Mouse (Mus musculus) heart, embryonic 14.5 days (tissue): ENCODE results near the gene Gm2696. TPM values are rescaled to one million over a fixed set of nuclear protein-coding genes. Genes with fewer than 3 reads are reported as not detected.

Source experiments
- ATAC-seq: fragments of 200-750 bp; cut with Nextera tagmentation; 2 replicates; pipeline ENCODE4 v1.8.0; 2017; ENCODE audit warnings: low read depth, moderate TSS enrichment; ENCODE audit not compliant: insufficient number of reproducible peaks, insufficient read depth, low FRiP score
- H3K27ac ChIP-seq, 2 experiments: fragments of 200-500 bp in 1 of 2; fragments of 300-500 bp in 1 of 2; sonication (generic) in 1 of 2; replicated peaks in 1 of 2; 2 replicates each; pipeline ENCODE4 v1.5.1; 2012 to 2014; ENCODE audit warnings: low read depth in 2 of 2, low read length in 2 of 2, control low read depth in 1 of 2, mild to moderate bottlenecking in 1 of 2, mixed read lengths in 1 of 2; ENCODE audit not compliant: control insufficient read depth in 1 of 2, insufficient read depth in 1 of 2
- H3K27me3 ChIP-seq: fragments of 300-500 bp; sonication (generic); 2 replicates; pipeline ENCODE4 v1.6.1; 2014; ENCODE audit warnings: mild to moderate bottlenecking, low read length, control low read depth; ENCODE audit not compliant: control insufficient read depth, insufficient read depth
- H3K36me3 ChIP-seq: fragments of 300-500 bp; sonication (generic); 2 replicates; pipeline ENCODE4 v1.6.1; 2014; ENCODE audit warnings: mild to moderate bottlenecking, control low read depth, low read length, mixed read lengths; ENCODE audit not compliant: control insufficient read depth, insufficient read depth
- H3K4me1 ChIP-seq, 2 experiments: fragments of 200-500 bp in 1 of 2; fragments of 300-500 bp in 1 of 2; sonication (generic) in 1 of 2; 2 replicates each; pipeline ENCODE4 v1.6.1; 2012 to 2014; ENCODE audit warnings: low read length in 2 of 2, control low read depth in 1 of 2, mixed read lengths in 1 of 2; ENCODE audit not compliant: control insufficient read depth in 2 of 2, insufficient read depth in 2 of 2
- H3K4me2 ChIP-seq: fragments of 300-500 bp; sonication (generic); 2 replicates; pipeline ENCODE4 v1.6.1; 2014; ENCODE audit warnings: mild to moderate bottlenecking, low read length
- H3K4me3 ChIP-seq, 2 experiments: fragments of 200-500 bp in 1 of 2; fragments of 300-500 bp in 1 of 2; sonication (generic) in 1 of 2; 2 replicates each; pipeline ENCODE4 v1.5.1; 2012 to 2014; ENCODE audit warnings: low read length in 2 of 2, mild to moderate bottlenecking in 2 of 2, control low read depth in 1 of 2, low read depth in 1 of 2, moderate library complexity in 1 of 2; ENCODE audit not compliant: control insufficient read depth in 1 of 2, insufficient read depth in 1 of 2
- H3K9ac ChIP-seq: fragments of 300-500 bp; sonication (generic); 2 replicates; pipeline ENCODE4 v1.6.1; 2014; ENCODE audit warnings: mild to moderate bottlenecking, low read length
- H3K9me3 ChIP-seq: fragments of 300-500 bp; sonication (generic); 2 replicates; pipeline ENCODE4 v1.6.1; 2016; ENCODE audit warnings: low read length, control low read depth; ENCODE audit not compliant: control insufficient read depth
- WGBS: fragments of 180-500 bp; shearing (Covaris S2); extraction: QIAGEN DNeasy Blood & Tissue Kit; methylation state at CpG from one replicate; pipeline ENCODE4 v1.1.7; 2014; 5-methylcytosine and 5-hydroxymethylcytosine counted together
- polyA plus RNA-seq: library from polyadenylated mRNA; unstranded; fragments of >200 nt; fragmentation: Nextera tagmentation; extraction: Ambion mirVana; gene quantifications from 2 replicates; pipeline ENCODE4 v1.2.1, GENCODE M21; 2014

Gene Gm2696
- polyA plus RNA-seq, 1 experiment from 2014 or later = not detected

DNA sequence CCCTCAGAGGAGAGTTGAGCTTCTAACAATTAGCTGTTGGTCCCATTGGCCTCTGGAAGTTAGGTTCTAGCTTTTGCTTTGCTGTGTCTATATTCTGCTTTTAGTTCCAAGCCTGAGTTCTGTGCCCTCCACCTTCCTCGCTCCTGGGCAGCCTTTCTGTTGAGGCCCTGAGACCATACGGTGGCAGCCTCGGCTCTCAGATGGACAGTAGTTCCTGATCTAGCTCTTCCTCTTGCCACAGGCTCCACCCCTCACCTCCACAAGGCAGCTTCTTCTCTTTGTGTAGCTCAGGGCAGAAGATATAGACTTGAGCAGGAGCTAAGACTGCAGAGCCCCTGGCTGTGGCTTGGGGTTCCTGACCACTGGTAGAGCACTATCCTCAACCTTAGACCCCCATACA is 65.8 kb downstream of the Gm2696 start:
- Histone ChIP-seq H3K9ac (no peak overlapping the region), H3K27me3 (no peaks in the 10 kb centered on the region), H3K9me3 (no peaks in the 10 kb centered on the region), H3K36me3 (no peaks in the 10 kb centered on the region), H3K27ac (no peak overlapping the region), H3K4me3 (no peak overlapping the region), H3K4me2 (no peak overlapping the region), H3K4me1 (no peaks in the 10 kb centered on the region)
- no peak for ATAC-seq
- 53% methylated on average over 3 of the region's 3 CpGs for WGBS

DNA sequence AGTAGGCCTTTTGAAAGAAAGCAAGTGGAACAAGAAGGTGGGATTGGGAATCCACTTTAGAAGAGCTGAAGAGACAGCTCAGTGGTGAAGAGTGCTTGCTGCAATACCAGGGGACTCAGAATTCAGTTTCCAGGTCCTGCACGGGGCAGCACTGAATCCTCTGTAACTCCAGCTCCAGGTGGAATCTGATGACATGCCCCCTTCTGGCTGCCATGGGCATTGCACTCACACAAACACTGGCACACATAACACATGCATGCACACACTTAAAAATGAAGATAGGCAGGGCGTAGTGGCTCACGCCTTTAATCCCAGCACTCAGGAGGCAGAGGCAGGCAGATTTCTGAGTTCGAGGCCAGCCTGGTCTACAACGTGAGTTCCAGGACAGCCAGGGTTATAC is 68.1 kb downstream of the Gm2696 start:
- H3K4me3 ChIP-seq = no peak overlapping the region
- 78% methylated on average over 5 of the region's 5 CpGs for WGBS
- H3K9ac ChIP-seq = no peak overlapping the region
- no peaks in the 10 kb centered on the region for H3K36me3 ChIP-seq
- no peaks in the 10 kb centered on the region for H3K27me3 ChIP-seq
- no peak overlapping the region for H3K27ac ChIP-seq
- no peaks in the 10 kb centered on the region for H3K9me3 ChIP-seq
- no peaks in the 10 kb centered on the region for H3K4me1 ChIP-seq
- H3K4me2 ChIP-seq = no peak overlapping the region
- no peak for ATAC-seq

Other genes starting within 250 kb of the Gm2696 start
- gene Pttg1ip, start 233.0 kb upstream of the Gm2696 start, polyA plus RNA-seq = 128 and 133 TPM in 2 replicates
- 144 and 156 TPM in 2 replicates for gene Sumo3, start 208.6 kb upstream of the Gm2696 start, polyA plus RNA-seq
- gene Gm49325, start 208.5 kb upstream of the Gm2696 start, polyA plus RNA-seq = 2.9 TPM in 1 of 2 replicates, not detected in the other
- 50.4 and 53.0 TPM in 2 replicates for gene Ube2g2, start 192.4 kb upstream of the Gm2696 start, polyA plus RNA-seq
- gene Tspear, start 128.1 kb upstream of the Gm2696 start, polyA plus RNA-seq = 0.09 TPM in 1 of 2 replicates, not detected in the other
- gene Gm19402, start 123.9 kb upstream of the Gm2696 start, polyA plus RNA-seq = not detected in 2 replicates
- not detected in 2 replicates for gene Gm9508, start 117.4 kb upstream of the Gm2696 start, polyA plus RNA-seq
- not detected in 2 replicates for gene Gm10272, start 108.1 kb upstream of the Gm2696 start, polyA plus RNA-seq
- gene Gm10024, start 103.2 kb upstream of the Gm2696 start, polyA plus RNA-seq = not detected in 2 replicates
- not detected in 2 replicates for gene Gm10142, start 98.9 kb upstream of the Gm2696 start, polyA plus RNA-seq
- gene Krtap12-1, start 94.1 kb upstream of the Gm2696 start, polyA plus RNA-seq = not detected in 2 replicates
- not detected in 2 replicates for gene Gm10100, start 88.2 kb upstream of the Gm2696 start, polyA plus RNA-seq
- not detected in 2 replicates for gene Gm18596, start 72.0 kb upstream of the Gm2696 start, polyA plus RNA-seq
- gene Gm9736, start 63.3 kb upstream of the Gm2696 start, polyA plus RNA-seq = not detected in 2 replicates
- not detected in 2 replicates for gene Gm3233, start 55.0 kb upstream of the Gm2696 start, polyA plus RNA-seq
- gene Gm3238, start 43.4 kb upstream of the Gm2696 start, polyA plus RNA-seq = not detected in 2 replicates
- gene Gm7138, start 37.7 kb upstream of the Gm2696 start, polyA plus RNA-seq = not detected in 2 replicates
- not detected in 2 replicates for gene Gm3250, start 32.1 kb upstream of the Gm2696 start, polyA plus RNA-seq
- gene Gm7137, start 26.5 kb upstream of the Gm2696 start, polyA plus RNA-seq = not detected in 2 replicates
- gene Gm9639, start 19.6 kb upstream of the Gm2696 start, polyA plus RNA-seq = not detected in 2 replicates
- gene Gm19668, start 15.5 kb upstream of the Gm2696 start, polyA plus RNA-seq = not detected in 2 replicates
- gene Gm9507, start 2.8 kb upstream of the Gm2696 start, polyA plus RNA-seq = not detected in 2 replicates
- not detected in 2 replicates for gene Krtap10-4, start 12.4 kb downstream of the Gm2696 start, polyA plus RNA-seq
- gene Krtap10-10, start 21.3 kb downstream of the Gm2696 start, polyA plus RNA-seq = not detected in 2 replicates
- not detected in 2 replicates for gene Gm36176, start 32.1 kb downstream of the Gm2696 start, polyA plus RNA-seq
- gene Gm10318, start 38.2 kb downstream of the Gm2696 start, polyA plus RNA-seq = not detected in 2 replicates
- not detected in 2 replicates for gene Gm3285, start 47.3 kb downstream of the Gm2696 start, polyA plus RNA-seq
- gene Lrrc3, start 87.9 kb downstream of the Gm2696 start, polyA plus RNA-seq = 1.2 and 1.3 TPM in 2 replicates
- gene Trpm2, start 155.9 kb downstream of the Gm2696 start, polyA plus RNA-seq = 0.07 and 0.51 TPM in 2 replicates
- gene 1810043G02Rik, start 163.8 kb downstream of the Gm2696 start, polyA plus RNA-seq = 18.6 and 21.1 TPM in 2 replicates
- 168 and 170 TPM in 2 replicates for gene Pfkl, start 195.4 kb downstream of the Gm2696 start, polyA plus RNA-seq
- gene Dnmt3l, start 227.3 kb downstream of the Gm2696 start, polyA plus RNA-seq = not detected in 2 replicates
- gene Aire, start 228.9 kb downstream of the Gm2696 start, polyA plus RNA-seq = 0.16 TPM in 1 of 2 replicates, not detected in the other